In the genomic region with DNA sequence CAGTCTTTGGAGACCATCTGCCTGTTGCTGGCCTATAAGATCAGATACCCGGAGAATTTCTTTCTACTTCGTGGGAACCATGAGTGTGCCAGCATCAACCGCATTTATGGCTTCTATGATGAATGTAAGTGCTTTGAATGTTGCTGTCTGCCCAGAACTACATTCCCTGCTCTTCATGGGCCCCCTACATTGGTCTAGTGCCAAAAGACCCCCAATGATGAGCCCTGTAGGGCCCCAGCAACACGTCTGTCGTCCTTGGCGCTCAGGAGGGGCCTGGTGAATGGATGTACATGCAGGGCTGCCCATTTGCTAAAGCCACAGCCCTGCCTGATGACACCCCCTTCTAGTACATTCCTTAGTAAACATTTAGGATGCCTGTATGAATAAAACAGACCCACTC, we compare ENCODE assay signal across 8 mouse cellular contexts. TPM values are rescaled to one million over a fixed set of nuclear protein-coding genes. Genes with fewer than 3 reads are reported as not detected.
DNase-seq lines count a peak whose midpoint lies in the region; ATAC-seq and TF ChIP-seq lines count a peak whose summit lies in the region.

No protein-coding gene starts in this region.

- H3K4me1 ChIP-seq in heart, embryonic 12.5 days (replicated peaks), result peaks cover 43% of the 10 kb centered on the region
- H3K4me1 ChIP-seq in MEL (ENCODE audit: control insufficient read depth in 1 of 2, insufficient read depth in 2 of 2, low read length in 2 of 2), result peaks cover 6 to 20% of the 10 kb centered on the region in 2 experiments
- H3K4me1 ChIP-seq in heart, postnatal 0 days (ENCODE audit: control insufficient read depth, insufficient read depth), result peaks cover 15% of the 10 kb centered on the region

- H3K9me3 ChIP-seq in heart, embryonic 12.5 days (replicated peaks), result no peaks in the 10 kb centered on the region
- H3K9me3 ChIP-seq in MEL (replicated peaks; ENCODE audit: insufficient read depth, low read length), result no peaks in the 10 kb centered on the region
- no peaks in the 10 kb centered on the region for H3K9me3 ChIP-seq in heart, postnatal 0 days (replicated peaks; ENCODE audit: control insufficient read depth, low read length)

- no peak for TF ChIP-seq EP300 in MEL (IDR thresholded peaks at IDR 0.05; ENCODE audit: low read depth in 1 of 2, low read length in 2 of 2)
- TF ChIP-seq EP300 in heart, postnatal 0 days (IDR thresholded peaks at IDR 0.05; ENCODE audit: low read depth), result no peak

- intact Hi-C loops in heart, postnatal 25 days (cut with DNase I), result no loop called here

- DNase-seq in heart, postnatal 25 days (ENCODE audit: low spot score), result no peak
- peak; percentile 11 for DNase-seq in MEL (ENCODE audit: low read depth, low spot score)
- DNase-seq in heart, postnatal 0 days (ENCODE audit: low spot score), result no peak
- DNase-seq in urinary bladder, adult 18-20 months (ENCODE audit: low spot score in 2 of 2), result no peak

- TF ChIP-seq POLR2A in MEL (IDR thresholded peaks at IDR 0.05; ENCODE audit: control insufficient read depth in 1 of 2, insufficient read depth in 1 of 2, low read depth in 1 of 2, low read length in 2 of 2, poor library complexity in 1 of 2), result no peak

- peaks cover 28% of the 10 kb centered on the region for H3K79me2 ChIP-seq in MEL (ENCODE audit: control insufficient read depth, insufficient read depth, low read length, poor library complexity)
- H3K79me2 ChIP-seq in macrophage (ENCODE audit: inconsistent target), result peaks cover 39% of the 10 kb centered on the region

- H3K4me2 ChIP-seq in heart, embryonic 12.5 days, result peak overlapping the region; percentile 86
- H3K4me2 ChIP-seq in heart, postnatal 0 days (ENCODE audit: low read depth, low read length), result peak overlapping the region; percentile 86

- peaks cover 50% of the 10 kb centered on the region for H3K36me3 ChIP-seq in heart, embryonic 12.5 days
- peaks cover 6 to 19% of the 10 kb centered on the region in 2 experiments; a peak in 3 of 4 replicates for H3K36me3 ChIP-seq in MEL (ENCODE audit: control insufficient read depth in 1 of 2, insufficient read depth in 2 of 2, low read length in 2 of 2)
- peaks cover 47% of the 10 kb centered on the region for H3K36me3 ChIP-seq in heart, postnatal 0 days (replicated peaks; ENCODE audit: control insufficient read depth, insufficient read depth, low read length)
- peaks cover 45% of the 10 kb centered on the region for H3K36me3 ChIP-seq in macrophage (ENCODE audit: inconsistent target)

- TF ChIP-seq CTCF in MEL (IDR thresholded peaks at IDR 0.05 in 2 of 3, conservative IDR thresholded peaks at IDR 0.05 in 1 of 3; ENCODE audit: control insufficient read depth in 1 of 3, insufficient read depth in 1 of 3, low read depth in 2 of 3, low read length in 3 of 3, poor library complexity in 1 of 3, severe bottlenecking in 1 of 3), result no peak
- TF ChIP-seq CTCF in heart, postnatal 0 days (IDR thresholded peaks at IDR 0.05; ENCODE audit: low read depth), result no peak

- no peak for TF ChIP-seq RAD21 in MEL (IDR thresholded peaks at IDR 0.05; ENCODE audit: low read depth, low read length)

- H3K27ac ChIP-seq in heart, embryonic 12.5 days (ENCODE audit: poor library complexity, severe bottlenecking), result peak overlapping the region; percentile 88; the same call in 1 of the 2 replicates
- H3K27ac ChIP-seq in MEL (ENCODE audit: control insufficient read depth, low read depth, low read length), result peak overlapping the region; percentile 9; the same call in 1 of the 2 replicates
- peak overlapping the region; percentile 93 for H3K27ac ChIP-seq in heart, postnatal 0 days (ENCODE audit: low read depth)
- peak overlapping the region; percentile 76; the same call in 1 of the 2 replicates for H3K27ac ChIP-seq in macrophage

- H3K27me3 ChIP-seq in heart, embryonic 12.5 days (replicated peaks), result no peaks in the 10 kb centered on the region
- H3K27me3 ChIP-seq in MEL (ENCODE audit: control insufficient read depth in 1 of 2, insufficient read depth in 2 of 2, low read length in 2 of 2), result no peaks in the 10 kb centered on the region
- no peaks in the 10 kb centered on the region for H3K27me3 ChIP-seq in heart, postnatal 0 days (ENCODE audit: control insufficient read depth, insufficient read depth, low read length)

- ATAC-seq in heart, embryonic 12.5 days (ENCODE audit: insufficient number of reproducible peaks, low FRiP score), result no peak
- ATAC-seq in heart, postnatal 0 days (ENCODE audit: insufficient read depth, low read depth), result no peak
- no peak for ATAC-seq in inflammation-experienced regulatory T-cells, adult 6 months
- ATAC-seq in monocyte, adult 5-6 weeks (replicated peaks; ENCODE audit: insufficient number of reproducible peaks, low FRiP score, low TSS enrichment, poor library complexity, severe bottlenecking), result no peak

- peak overlapping the region; percentile 92 for H3K9ac ChIP-seq in heart, embryonic 12.5 days
- H3K9ac ChIP-seq in MEL (ENCODE audit: control insufficient read depth, low read depth, low read length, poor library complexity, severe bottlenecking), result peak overlapping the region; percentile 99
- H3K9ac ChIP-seq in heart, postnatal 0 days (replicated peaks; ENCODE audit: low read depth, low read length), result peak overlapping the region; percentile 92

- peak overlapping the region; percentile 74 for H3K4me3 ChIP-seq in heart, embryonic 12.5 days
- H3K4me3 ChIP-seq in MEL (ENCODE audit: control insufficient read depth in 1 of 2, insufficient read depth in 1 of 2, low read depth in 2 of 2, low read length in 2 of 2) (peak overlapping the region; percentile 85 to 88), macrophage (ENCODE audit: inconsistent target) (peak overlapping the region; percentile 99)
- peak overlapping the region; percentile 91 for H3K4me3 ChIP-seq in heart, postnatal 0 days (ENCODE audit: low read depth, low read length)

- 54% methylated on average over 6 of the region's 6 CpGs for WGBS in heart, embryonic 12.5 days
- 49% methylated on average over 6 of the region's 6 CpGs for WGBS in heart, postnatal 0 days
- WGBS in macrophage (ENCODE audit: missing documents), result 64% methylated on average over 6 of the region's 6 CpGs

RNA-seq across cellular contexts. Expression of a gene that starts 1.3 kb away (rescaled TPM):
- 627 and 649 TPM in 2 replicates for polyA plus RNA-seq in heart, embryonic 12.5 days (2016; fragmentation: Nextera tagmentation; extraction: Ambion mirVana)
- 100 to 1,000 TPM; 337 TPM for total RNA-seq in heart, postnatal 25 days (2021)
- 437 and 453 TPM in 2 replicates for total RNA-seq in MEL (2012; rRNA removed)
- polyA plus RNA-seq in MEL (2012; ENCODE audit: insufficient read depth in 1 of 2, insufficient read length in 2 of 2, low read depth in 1 of 2, low replicate concordance in 2 of 2, missing spikeins in 1 of 2) (100 to 1,000 TPM; 455 to 505 TPM), macrophage (2018) (375 to 413 TPM (median 395 TPM) in 3 replicates)
- total RNA-seq in heart, postnatal 0 days (2014; rRNA removed; ENCODE audit: low replicate concordance), result 808 and 961 TPM in 2 replicates
- 738 and 763 TPM in 2 replicates for polyA plus RNA-seq in heart, postnatal 0 days (2015; fragmentation: Nextera tagmentation; extraction: Ambion mirVana)
- total RNA-seq in macrophage (2018; cell fraction: chromatin; rRNA removed), result 100 to 1,000 TPM in 4 of 26 experiments, 10 to 100 TPM in 22; 18.3 to 159 (median 72.4) TPM
- total RNA-seq in macrophage (2018; cell fraction: cytosol; rRNA removed), result 100 to 1,000 TPM; 243 to 343 (median 284) TPM
- total RNA-seq in macrophage (2018; cell fraction: nucleus; rRNA removed), result 100 to 1,000 TPM in 11 of 26 experiments, 10 to 100 TPM in 15; 34.9 to 158 (median 91.0) TPM
- polyA plus RNA-seq in inflammation-experienced regulatory T-cells, adult 6 months (2017; shearing (Covaris generic)), result 1,000 to 10,000 TPM in 1 of 3 experiments, 100 to 1,000 TPM in 2; 808 to 1,210 (median 823) TPM
- total RNA-seq in monocyte, adult 5-6 weeks (2017), result 479 to 544 TPM (median 541 TPM) in 3 replicates

RNA-seq across cellular contexts. Expression of a gene that starts 2.0 kb away (rescaled TPM):
- polyA plus RNA-seq in heart, embryonic 12.5 days (2016; fragmentation: Nextera tagmentation; extraction: Ambion mirVana), result 1.5 and 1.6 TPM in 2 replicates
- total RNA-seq in heart, postnatal 25 days (2021), result 1 to 10 TPM; 9.2 to 9.3 TPM
- 14.0 and 15.2 TPM in 2 replicates for total RNA-seq in MEL (2012; rRNA removed)
- polyA plus RNA-seq in MEL (2012; ENCODE audit: insufficient read depth in 1 of 2, insufficient read length in 2 of 2, low read depth in 1 of 2, low replicate concordance in 2 of 2, missing spikeins in 1 of 2) (10 to 100 TPM in 1 of 2 experiments, not detected in 1; 15.5 TPM), macrophage (2018) (0.25 to 0.60 TPM (median 0.41 TPM) in 3 replicates)
- 5.2 TPM in 1 of 2 replicates, not detected in the other for total RNA-seq in heart, postnatal 0 days (2014; rRNA removed; ENCODE audit: low replicate concordance)
- polyA plus RNA-seq in heart, postnatal 0 days (2015; fragmentation: Nextera tagmentation; extraction: Ambion mirVana), result 2.7 and 4.4 TPM in 2 replicates
- 1 to 10 TPM in 17 of 26 experiments, under 1 TPM in 8, not detected in 1; 0.29 to 2.9 (median 1.2) TPM for total RNA-seq in macrophage (2018; cell fraction: chromatin; rRNA removed)
- total RNA-seq in macrophage (2018; cell fraction: cytosol; rRNA removed), result under 1 TPM in 20 of 26 experiments, not detected in 6; 0.09 to 0.78 (median 0.29) TPM
- total RNA-seq in macrophage (2018; cell fraction: nucleus; rRNA removed), result 1 to 10 TPM in 11 of 26 experiments, under 1 TPM in 13, not detected in 2; 0.29 to 2.9 (median 0.95) TPM
- polyA plus RNA-seq in inflammation-experienced regulatory T-cells, adult 6 months (2017; shearing (Covaris generic)), result 100 to 1,000 TPM; 608 to 658 (median 621) TPM
- 71.5 to 178 TPM (median 83.5 TPM) in 3 replicates for total RNA-seq in monocyte, adult 5-6 weeks (2017)

RNA-seq across cellular contexts. Expression of a gene that starts 8.3 kb away (rescaled TPM):
- polyA plus RNA-seq in heart, embryonic 12.5 days (2016; fragmentation: Nextera tagmentation; extraction: Ambion mirVana), result 22.6 and 23.1 TPM in 2 replicates
- total RNA-seq in heart, postnatal 25 days (2021), result 1 to 10 TPM; 5.3 to 5.8 TPM
- total RNA-seq in MEL (2012; rRNA removed), result 20.5 and 21.3 TPM in 2 replicates
- polyA plus RNA-seq in MEL (2012; ENCODE audit: insufficient read depth in 1 of 2, insufficient read length in 2 of 2, low read depth in 1 of 2, low replicate concordance in 2 of 2, missing spikeins in 1 of 2) (10 to 100 TPM in 1 of 2 experiments, not detected in 1; 37.9 TPM), macrophage (2018) (16.0 to 22.9 TPM (median 16.7 TPM) in 3 replicates)
- total RNA-seq in heart, postnatal 0 days (2014; rRNA removed; ENCODE audit: low replicate concordance), result 9.5 and 12.3 TPM in 2 replicates
- polyA plus RNA-seq in heart, postnatal 0 days (2015; fragmentation: Nextera tagmentation; extraction: Ambion mirVana), result 9.5 and 9.7 TPM in 2 replicates
- 10 to 100 TPM; 15.7 to 94.0 (median 36.0) TPM for total RNA-seq in macrophage (2018; cell fraction: chromatin; rRNA removed)
- 10 to 100 TPM; 11.6 to 24.5 (median 21.0) TPM for total RNA-seq in macrophage (2018; cell fraction: cytosol; rRNA removed)
- 10 to 100 TPM; 15.3 to 66.7 (median 30.6) TPM for total RNA-seq in macrophage (2018; cell fraction: nucleus; rRNA removed)
- 10 to 100 TPM; 43.6 to 63.0 (median 59.1) TPM for polyA plus RNA-seq in inflammation-experienced regulatory T-cells, adult 6 months (2017; shearing (Covaris generic))
- 19.1 to 26.3 TPM (median 20.7 TPM) in 3 replicates for total RNA-seq in monocyte, adult 5-6 weeks (2017)

RNA-seq across cellular contexts. Expression of a gene that starts 17.9 kb away (rescaled TPM):
- polyA plus RNA-seq in heart, embryonic 12.5 days (2016; fragmentation: Nextera tagmentation; extraction: Ambion mirVana), result 2.5 and 3.6 TPM in 2 replicates
- total RNA-seq in heart, postnatal 25 days (2021), result 10 to 100 TPM; 33.5 to 34.1 TPM
- total RNA-seq in MEL (2012; rRNA removed), result 0.39 and 0.81 TPM in 2 replicates
- polyA plus RNA-seq in MEL (2012; ENCODE audit: insufficient read depth in 1 of 2, insufficient read length in 2 of 2, low read depth in 1 of 2, low replicate concordance in 2 of 2, missing spikeins in 1 of 2), result under 1 TPM in 1 of 2 experiments, not detected in 1; 0.63 TPM
- 40.3 and 119 TPM in 2 replicates for total RNA-seq in heart, postnatal 0 days (2014; rRNA removed; ENCODE audit: low replicate concordance)
- polyA plus RNA-seq in heart, postnatal 0 days (2015; fragmentation: Nextera tagmentation; extraction: Ambion mirVana), result 20.6 and 23.8 TPM in 2 replicates
- total RNA-seq in macrophage (2018; cell fraction: chromatin; rRNA removed), result 1 to 10 TPM in 3 of 26 experiments, under 1 TPM in 9, not detected in 14; 0.23 to 1.6 (median 0.42) TPM
- total RNA-seq in macrophage (2018; cell fraction: cytosol; rRNA removed), result 1 to 10 TPM in 1 of 26 experiments, under 1 TPM in 25; 0.20 to 1.1 (median 0.51) TPM
- total RNA-seq in macrophage (2018; cell fraction: nucleus; rRNA removed), result 1 to 10 TPM in 4 of 26 experiments, under 1 TPM in 17, not detected in 5; 0.16 to 1.6 (median 0.65) TPM
- 0.62 to 1.00 TPM (median 0.77 TPM) in 3 replicates for polyA plus RNA-seq in macrophage (2018)
- polyA plus RNA-seq in inflammation-experienced regulatory T-cells, adult 6 months (2017; shearing (Covaris generic)), result 10 to 100 TPM in 2 of 3 experiments, 1 to 10 TPM in 1; 5.2 to 12.9 (median 11.9) TPM
- total RNA-seq in monocyte, adult 5-6 weeks (2017), result 14.1 to 18.7 TPM (median 14.2 TPM) in 3 replicates

RNA-seq across cellular contexts. Expression of a gene that starts 20.9 kb away (rescaled TPM):
- 1.3 and 1.4 TPM in 2 replicates for polyA plus RNA-seq in heart, embryonic 12.5 days (2016; fragmentation: Nextera tagmentation; extraction: Ambion mirVana)
- 1 to 10 TPM in 1 of 2 experiments, under 1 TPM in 1; 0.94 to 2.0 TPM for total RNA-seq in heart, postnatal 25 days (2021)
- total RNA-seq in MEL (2012; rRNA removed), result 0.13 and 0.42 TPM in 2 replicates
- polyA plus RNA-seq in MEL (2012; ENCODE audit: insufficient read depth in 1 of 2, insufficient read length in 2 of 2, low read depth in 1 of 2, low replicate concordance in 2 of 2, missing spikeins in 1 of 2) (1 to 10 TPM in 1 of 2 experiments, not detected in 1; 2.3 TPM), macrophage (2018) (0.10 to 0.21 TPM (median 0.17 TPM) in 3 replicates)
- total RNA-seq in heart, postnatal 0 days (2014; rRNA removed; ENCODE audit: low replicate concordance), result 3.4 and 14.7 TPM in 2 replicates
- 0.67 and 0.91 TPM in 2 replicates for polyA plus RNA-seq in heart, postnatal 0 days (2015; fragmentation: Nextera tagmentation; extraction: Ambion mirVana)
- total RNA-seq in macrophage (2018; cell fraction: chromatin; rRNA removed), result 100 to 1,000 TPM in 2 of 26 experiments, 10 to 100 TPM in 8, 1 to 10 TPM in 8, under 1 TPM in 7, not detected in 1; 0.30 to 176 (median 4.0) TPM
- total RNA-seq in macrophage (2018; cell fraction: cytosol; rRNA removed), result 10 to 100 TPM in 4 of 26 experiments, 1 to 10 TPM in 4, under 1 TPM in 14, not detected in 4; 0.07 to 29.5 (median 0.49) TPM
- 100 to 1,000 TPM in 3 of 26 experiments, 10 to 100 TPM in 6, 1 to 10 TPM in 12, under 1 TPM in 4, not detected in 1; 0.50 to 126 (median 5.6) TPM for total RNA-seq in macrophage (2018; cell fraction: nucleus; rRNA removed)
- polyA plus RNA-seq in inflammation-experienced regulatory T-cells, adult 6 months (2017; shearing (Covaris generic)), result 10 to 100 TPM; 13.4 to 51.6 (median 33.9) TPM
- 10.2 to 28.8 TPM (median 19.7 TPM) in 3 replicates for total RNA-seq in monocyte, adult 5-6 weeks (2017)

Comparison
In these comparisons a context has a peak if more than half of its experiments do, and no peak if none do; other contexts are left out.
1. H3K27ac ChIP-seq: peak in every context shown above with its lines; median percentile 93 in heart, postnatal 0 days; 88 in heart, embryonic 12.5 days; 76 in macrophage; 9 in MEL.
2. RNA of a gene that starts 2.0 kb away (polyA plus RNA-seq): 608 to 658 TPM in inflammation-experienced regulatory T-cells, adult 6 months; 15.5 TPM in MEL, 2.7 to 4.4 TPM in heart, postnatal 0 days, 1.5 to 1.6 TPM in heart, embryonic 12.5 days and 0.25 to 0.60 TPM in macrophage; every median in the first group is over 10 times any median in the second.
3. Peak in every context shown above with its lines, with median percentiles within 50 percentile points of each other: H3K4me3 ChIP-seq and H3K9ac ChIP-seq.